Mouse (Mus musculus) heart, postnatal 4 days (tissue): ENCODE data around the gene Gm21836. TPM values are rescaled to one million over a fixed set of nuclear protein-coding genes. Genes with fewer than 3 reads are reported as not detected.
"Not testable (repeated sequence)": the region's sequence is repeated elsewhere in the genome, so short reads cannot be mapped to it uniquely, and the experiment has no call there.

ENCODE experiments used
- DNase-seq: peaks from one replicate; pipeline ENCODE4 v3.0.0; 2021
- total RNA-seq, 2 experiments: library from RNA; stranded (reverse); gene quantifications; 2 replicates each; pipeline ENCODE4 v1.2.3; 2021

Gm21836 gene
- total RNA-seq, result not detected

DNA sequence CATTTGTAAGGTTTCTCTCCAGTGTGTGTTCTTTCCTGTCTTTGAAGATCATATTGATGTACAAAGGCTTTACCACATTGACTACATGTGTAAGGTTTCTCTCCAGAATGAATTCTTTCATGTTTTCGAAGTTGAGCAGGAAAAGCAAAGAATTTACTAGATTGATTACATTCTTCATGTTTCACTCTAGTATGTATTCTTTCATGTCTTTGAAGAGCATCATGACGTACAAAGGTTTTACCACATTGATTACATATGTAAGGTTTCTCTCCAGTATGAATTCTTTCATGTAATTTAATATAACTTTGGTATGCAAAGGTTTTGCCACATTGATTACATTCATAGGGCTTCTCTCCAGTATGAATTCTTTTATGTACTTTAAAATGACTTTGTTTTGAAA lies at the start of gene Gm21836:
Gene Gm21836, minus strand, starts transcription at position 101 of the 400 bp plus-strand sequence.
- DNase-seq, result not testable (repeated sequence)

DNA sequence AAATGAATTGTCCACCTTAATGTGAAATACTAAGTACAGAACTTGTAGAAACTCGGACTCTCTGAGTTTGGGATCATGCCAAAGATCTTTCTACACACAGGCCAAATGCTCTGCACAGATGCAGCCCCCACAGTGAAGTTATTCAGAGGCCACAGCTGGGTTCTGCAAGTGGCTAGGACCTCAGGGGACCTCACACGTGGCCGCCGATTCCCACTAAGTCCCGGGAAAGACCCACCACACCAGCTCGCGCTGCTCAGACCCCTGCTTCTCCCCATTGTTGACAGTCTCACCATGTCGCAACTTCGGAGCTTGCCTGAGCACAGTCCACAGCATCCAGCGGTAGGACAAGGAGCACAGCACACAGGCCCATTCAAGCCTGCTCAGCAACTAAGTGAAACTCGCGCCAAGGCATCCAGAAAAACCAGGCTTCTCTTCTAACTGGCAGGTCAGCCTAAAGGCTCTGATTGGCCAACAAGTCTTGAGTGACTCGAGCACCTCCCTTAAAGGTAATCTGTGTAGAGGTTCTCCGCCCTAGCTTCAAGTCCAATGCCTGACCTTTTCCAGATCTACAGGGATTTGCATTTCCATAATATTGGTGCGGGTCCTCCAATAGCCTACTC lies 13.1 kb downstream of the Gm21836 start:
- peak; percentile 37 for DNase-seq

DNA sequence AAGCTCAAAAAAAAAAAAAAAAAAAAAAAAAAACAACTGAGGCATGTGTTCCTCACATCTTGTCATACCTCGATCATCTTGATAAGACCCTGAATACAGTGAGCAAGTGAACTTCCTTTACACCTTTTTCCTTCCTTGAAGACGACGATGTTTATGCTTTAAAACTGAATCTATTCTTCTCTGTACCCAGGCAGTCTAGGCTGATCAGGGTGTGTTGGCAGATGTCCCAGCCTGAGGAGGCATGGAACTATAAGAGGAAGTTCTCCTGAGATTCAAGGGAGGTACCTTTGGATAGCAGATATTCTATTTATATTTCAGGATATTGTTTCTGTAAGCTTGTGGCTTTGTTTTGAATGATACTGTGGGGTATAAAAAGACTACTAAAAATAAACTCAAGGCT lies 15.5 kb downstream of the Gm21836 start:
- DNase-seq, result peak; percentile 72

DNA sequence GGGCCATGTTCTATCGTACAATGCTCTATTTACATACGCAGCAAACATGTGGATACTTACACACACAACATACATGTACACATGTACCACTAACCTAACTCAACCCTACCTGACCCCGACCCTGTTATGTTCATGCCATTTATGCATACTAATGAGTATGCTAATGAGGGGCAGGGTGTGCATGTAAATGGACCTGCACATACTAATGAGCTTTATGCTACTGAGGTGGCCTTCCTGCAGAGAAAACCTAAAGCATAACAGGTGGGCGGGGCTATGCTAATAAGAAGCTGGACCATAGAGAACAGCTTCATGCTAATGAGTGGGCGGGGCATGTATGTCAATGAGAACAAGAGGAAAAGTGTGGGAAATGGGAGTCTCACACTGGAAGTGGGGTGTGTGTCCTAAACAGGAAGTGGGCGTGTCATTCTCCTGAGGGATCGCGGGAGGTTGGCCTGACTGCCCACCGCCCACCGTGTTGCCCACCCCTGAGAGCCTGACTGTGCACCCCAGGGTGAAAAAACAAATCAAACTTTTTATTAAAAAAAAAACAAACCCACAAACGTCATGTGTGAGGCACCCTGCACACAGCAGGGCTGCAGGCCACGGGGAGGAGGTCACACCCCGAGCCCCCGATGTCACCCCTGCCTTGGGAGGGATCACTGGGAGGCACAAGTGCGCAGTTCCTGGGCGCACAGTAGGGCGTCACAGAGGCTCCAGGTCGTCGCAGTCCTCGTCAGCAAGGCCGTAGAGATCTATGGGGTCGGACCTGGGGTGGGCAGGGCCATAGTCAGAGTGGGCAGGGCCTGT lies 17.3 kb downstream of the Gm21836 start, which contains the start of gene Ppp2r3d:
Gene Ppp2r3d, minus strand, starts transcription at position 803 of the 807 bp plus-strand sequence.
- DNase-seq, result peak; percentile 9

DNA sequence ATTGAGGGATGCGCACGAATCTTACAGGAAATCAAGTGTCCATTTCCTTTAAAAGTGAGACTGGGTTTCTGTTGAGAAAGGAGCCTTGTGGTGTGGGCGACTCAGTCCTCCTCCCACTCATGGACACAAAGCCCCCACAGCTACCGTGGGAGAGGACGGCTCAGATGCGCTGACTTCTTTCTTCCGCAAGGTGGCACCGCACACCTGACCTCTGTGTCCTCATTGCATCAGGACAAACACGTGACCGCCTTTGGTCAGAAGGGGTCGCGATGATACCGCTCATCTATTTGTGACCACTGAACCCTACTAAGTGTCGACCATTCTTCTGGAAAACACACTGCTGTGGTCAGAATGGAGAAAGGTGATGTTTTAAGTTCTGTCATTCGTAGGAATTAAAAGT lies 17.9 kb downstream of the Gm21836 start:
- no peak for DNase-seq

DNA sequence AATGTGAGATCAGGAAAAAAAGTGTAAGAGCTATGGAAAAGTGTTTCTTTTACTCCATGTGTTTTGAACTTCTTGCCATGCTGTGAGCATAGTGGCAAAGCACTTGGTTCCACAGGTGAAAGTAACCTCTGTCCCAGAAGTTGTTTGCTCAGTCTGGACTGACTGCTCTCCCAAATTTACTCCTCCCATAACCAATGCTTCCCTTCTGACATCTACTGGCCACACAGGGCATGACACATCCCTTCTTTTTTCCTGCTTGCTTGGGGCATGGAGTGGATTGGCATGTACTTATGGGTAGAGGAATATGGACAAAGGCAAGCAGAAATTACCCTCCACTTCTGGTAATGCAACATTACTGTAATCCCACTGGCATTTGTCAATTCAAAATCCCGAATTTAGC lies 37.0 kb downstream of the Gm21836 start:
- peak; percentile 80 for DNase-seq

Other genes with a start within 250 kb of the Gm21836 start
- gene 2010315B03Rik, start 181.1 kb downstream of the Gm21836 start, total RNA-seq, result 10 to 100 TPM; 10.8 to 11.7 TPM
- 100 to 1,000 TPM; 143 to 155 TPM for gene Ppp2r3d, start 16.9 kb downstream of the Gm21836 start, total RNA-seq